Comparison of ENCODE assay signal across 35 mouse cellular contexts in genomic region chr11:61705581-61705980, GRCm38 (mm10). TPM values are rescaled to one million over a fixed set of nuclear protein-coding genes. Genes with fewer than 3 reads are reported as not detected.
"Had no signal": no experiment of that assay in that cellular context is flagged by ENCODE, and none has a peak within 500 bp of the region (broad histone marks: within the 10 kb centered on the region; RNA-seq: fewer than 3 reads in every experiment).

No protein-coding gene starts in this region.

- DNase-seq: cerebellum, adult 9-10 months; cerebellum, adult 9-11 months; cerebellum, postnatal 10 days; cerebellum, postnatal 14 days; cerebellum, postnatal 25 days; cerebellum, postnatal 36 days; embryo, embryonic 11 days; forebrain, postnatal 0 days; gastrocnemius, adult 2 months; gastrocnemius, postnatal 10 days; gastrocnemius, postnatal 14 days; gastrocnemius, postnatal 25 days; gastrocnemius, postnatal 36 days; heart, adult 11 months; heart, adult 18-20 months; heart, adult 2 months had no signal

- H3K27ac ChIP-seq: embryonic facial prominence, embryonic 10.5 days; embryonic facial prominence, embryonic 12.5 days; embryonic facial prominence, embryonic 13.5 days; embryonic facial prominence, embryonic 15.5 days; forebrain, embryonic 10.5 days; forebrain, embryonic 12.5 days; forebrain, embryonic 13.5 days; forebrain, embryonic 15.5 days; gastrocnemius, adult 2 months; heart, adult 2 months had no signal

- H3K4me1 ChIP-seq: forebrain, embryonic 13.5 days had no signal

- H3K4me3 ChIP-seq: embryonic facial prominence, embryonic 10.5 days; embryonic facial prominence, embryonic 12.5 days; embryonic facial prominence, embryonic 13.5 days; embryonic facial prominence, embryonic 15.5 days; erythroblast, embryonic 14.5 days; forebrain, embryonic 10.5 days; forebrain, embryonic 12.5 days; forebrain, embryonic 13.5 days; forebrain, embryonic 15.5 days; gastrocnemius, adult 2 months; heart, adult 2 months had no signal

- H3K4me2 ChIP-seq: embryonic facial prominence, embryonic 12.5 days; embryonic facial prominence, embryonic 13.5 days; embryonic facial prominence, embryonic 15.5 days; forebrain, embryonic 12.5 days; forebrain, embryonic 13.5 days; forebrain, embryonic 15.5 days had no signal

- H3K27me3 ChIP-seq: embryonic facial prominence, embryonic 12.5 days; embryonic facial prominence, embryonic 13.5 days; embryonic facial prominence, embryonic 15.5 days; forebrain, embryonic 12.5 days; forebrain, embryonic 13.5 days; forebrain, embryonic 15.5 days had no signal

- H3K36me3 ChIP-seq: embryonic facial prominence, embryonic 12.5 days; embryonic facial prominence, embryonic 13.5 days; embryonic facial prominence, embryonic 15.5 days; forebrain, embryonic 12.5 days; forebrain, embryonic 15.5 days had no signal

- H3K9me3 ChIP-seq: embryonic facial prominence, embryonic 10.5 days; embryonic facial prominence, embryonic 12.5 days; embryonic facial prominence, embryonic 13.5 days; embryonic facial prominence, embryonic 15.5 days; forebrain, embryonic 10.5 days; forebrain, embryonic 12.5 days; forebrain, embryonic 13.5 days; forebrain, embryonic 15.5 days had no signal

- H3K9ac ChIP-seq: embryonic facial prominence, embryonic 12.5 days; embryonic facial prominence, embryonic 13.5 days; embryonic facial prominence, embryonic 15.5 days; forebrain, embryonic 12.5 days; forebrain, embryonic 13.5 days; forebrain, embryonic 15.5 days; forebrain, postnatal 0 days had no signal

RNA-seq across cellular contexts. Expression of gene Slc5a10, which starts 15.0 kb away (rescaled TPM):
- total RNA-seq: common myeloid progenitor, adult 5-6 weeks; gastrocnemius, adult 18-20 months; gastrocnemius, adult 2 months; gastrocnemius, adult 8-10 months; gastrocnemius, postnatal 10 days; gastrocnemius, postnatal 14 days; gastrocnemius, postnatal 25 days; gastrocnemius, postnatal 36 days; gastrocnemius, postnatal 4 days; granulocyte monocyte progenitor cell, adult 5-6 weeks; heart, adult 18-20 months; heart, adult 2 months; heart, adult 8-10 months had no signal
- polyA plus RNA-seq: embryonic facial prominence, embryonic 10.5 days; embryonic facial prominence, embryonic 11.5 days; embryonic facial prominence, embryonic 13.5 days; erythroblast, embryonic 14.5 days; forebrain, embryonic 11.5 days; forebrain, embryonic 12.5 days; forebrain, embryonic 13.5 days; forebrain, embryonic 14.5 days; forebrain, embryonic 15.5 days; forebrain, embryonic 16.5 days; heart, adult 2 months had no signal

RNA-seq across cellular contexts. Expression of gene Fam83g, which starts 21.7 kb away (rescaled TPM):
- total RNA-seq: common myeloid progenitor, adult 5-6 weeks; granulocyte monocyte progenitor cell, adult 5-6 weeks had no signal
